Mouse (Mus musculus) testis, adult 2 months (tissue): Measurements from ENCODE around the gene Cdc42se2. TPM values are rescaled to one million over a fixed set of nuclear protein-coding genes. Genes with fewer than 3 reads are reported as not detected.

Experiments used
- H3K27ac ChIP-seq: fragments of 200-500 bp; 2 replicates; pipeline ENCODE4 v1.5.1; 2012; ENCODE audit warnings: low read depth, low read length; ENCODE audit not compliant: control insufficient read depth, insufficient read depth
- H3K27me3 ChIP-seq: fragments of 200-500 bp; 2 replicates; pipeline ENCODE4 v1.6.1; 2012; ENCODE audit warnings: mild to moderate bottlenecking, low read length, moderate library complexity; ENCODE audit not compliant: control insufficient read depth, insufficient read depth
- H3K36me3 ChIP-seq: fragments of 200-500 bp; 2 replicates; pipeline ENCODE4 v1.6.1; 2012; ENCODE audit warnings: mild to moderate bottlenecking, low read length; ENCODE audit not compliant: control insufficient read depth, insufficient read depth
- H3K4me1 ChIP-seq: fragments of 200-500 bp; 2 replicates; pipeline ENCODE4 v1.6.1; 2012; ENCODE audit warnings: low read length; ENCODE audit not compliant: control insufficient read depth, insufficient read depth
- H3K4me3 ChIP-seq: fragments of 200-500 bp; 2 replicates; pipeline ENCODE4 v1.5.1; 2012; ENCODE audit warnings: low read depth, mild to moderate bottlenecking, low read length, moderate library complexity, mixed read lengths; ENCODE audit not compliant: control insufficient read depth
- CTCF ChIP-seq: fragments of 200-500 bp; IDR thresholded peaks from 2 replicates; pipeline ENCODE4 v1.5.1; 2012; ENCODE audit warnings: low read depth, mild to moderate bottlenecking, inconsistent platforms, low read length, moderate library complexity; ENCODE audit not compliant: control insufficient read depth, insufficient read depth, insufficient replicate concordance
- POLR2A ChIP-seq: fragments of 200-500 bp; IDR thresholded peaks from 2 replicates; pipeline ENCODE4 v1.6.1; 2012; ENCODE audit warnings: low read depth, mild to moderate bottlenecking, inconsistent platforms, low read length, moderate library complexity; ENCODE audit not compliant: control insufficient read depth
- polyA plus RNA-seq: library from polyadenylated mRNA; depleted of rRNA; stranded (reverse); fragments of >200 nt; gene quantifications from 2 replicates; pipeline ENCODE4 v1.2.3, GENCODE M21; 2012

The Cdc42se2 gene
- polyA plus RNA-seq, 1 experiment, result 27.6 TPM

GRCm38 (mm10) chr11:54695951-54696350, 91.5 kb downstream of the Cdc42se2 start:
- Histone ChIP-seq H3K36me3 (peaks cover 2% of the 10 kb centered on the region; the same call in 1 of the 2 replicates), H3K4me1 (no peaks in the 10 kb centered on the region), H3K4me3 (no peak overlapping the region), H3K27me3 (no peaks in the 10 kb centered on the region), H3K27ac (no peak overlapping the region)
- TF ChIP-seq POLR2A (no peak), CTCF (no peak)

- Histone ChIP-seq H3K4me1 (no peaks in the 10 kb centered on the region), H3K4me3 (no peak overlapping the region), H3K36me3 (peaks cover 2% of the 10 kb centered on the region; the same call in 1 of the 2 replicates), H3K27me3 (no peaks in the 10 kb centered on the region), H3K27ac (no peak overlapping the region)
- TF ChIP-seq CTCF (no peak), POLR2A (no peak)
Observed at GRCm38 (mm10) chr11:54694291-54694690, 93.2 kb downstream of the Cdc42se2 start.

- TF ChIP-seq CTCF, result no peak
- no peak for TF ChIP-seq POLR2A
- no peak overlapping the region for H3K27ac ChIP-seq
- H3K36me3 ChIP-seq, result peaks cover 3% of the 10 kb centered on the region
- no peaks in the 10 kb centered on the region for H3K4me1 ChIP-seq
- H3K27me3 ChIP-seq, result no peaks in the 10 kb centered on the region
- no peak overlapping the region for H3K4me3 ChIP-seq
Observed at GRCm38 (mm10) chr11:54693696-54694095, 93.8 kb downstream of the Cdc42se2 start.

- Histone ChIP-seq H3K4me3 (no peak overlapping the region), H3K27ac (no peak overlapping the region), H3K36me3 (peaks cover 5% of the 10 kb centered on the region), H3K4me1 (no peaks in the 10 kb centered on the region), H3K27me3 (no peaks in the 10 kb centered on the region)
- TF ChIP-seq POLR2A, result no peak
- no peak for TF ChIP-seq CTCF
Observed at GRCm38 (mm10) chr11:54691179-54691578, 96.3 kb downstream of the Cdc42se2 start.

- Histone ChIP-seq H3K27me3 (no peaks in the 10 kb centered on the region), H3K36me3 (peaks cover 5% of the 10 kb centered on the region), H3K4me1 (no peaks in the 10 kb centered on the region), H3K27ac (no peak overlapping the region), H3K4me3 (no peak overlapping the region)
- TF ChIP-seq CTCF (no peak), POLR2A (no peak)
Observed at GRCm38 (mm10) chr11:54690171-54690570, 97.3 kb downstream of the Cdc42se2 start.

GRCm38 (mm10) chr11:54684831-54685230, 102.6 kb downstream of the Cdc42se2 start:
- Histone ChIP-seq H3K36me3 (peaks cover 6% of the 10 kb centered on the region), H3K4me3 (no peak overlapping the region), H3K4me1 (no peaks in the 10 kb centered on the region), H3K27me3 (no peaks in the 10 kb centered on the region), H3K27ac (no peak overlapping the region)
- no peak for TF ChIP-seq POLR2A
- TF ChIP-seq CTCF, result no peak

GRCm38 (mm10) chr11:54679141-54679540, 108.3 kb downstream of the Cdc42se2 start:
- Histone ChIP-seq H3K4me1 (no peaks in the 10 kb centered on the region), H3K27ac (no peak overlapping the region), H3K27me3 (no peaks in the 10 kb centered on the region), H3K4me3 (no peak overlapping the region), H3K36me3 (peaks cover 4% of the 10 kb centered on the region)
- TF ChIP-seq POLR2A (no peak), CTCF (no peak)
